Mouse (Mus musculus) liver, postnatal 0 days (tissue): ENCODE results near the gene Lrig1.

Source experiments
- CTCF ChIP-seq: sonication (generic); IDR thresholded peaks from 2 replicates; pipeline ENCODE4 v1.5.1; 2016; ENCODE audit warnings: antibody characterized with exemption, low read depth
- EP300 ChIP-seq: IDR thresholded peaks from 2 replicates; pipeline ENCODE4 v1.6.1; 2016; ENCODE audit warnings: antibody characterized with exemption, low read depth, mild to moderate bottlenecking

GRCm38 (mm10) chr6:94635343-94635742 lies 64.6 kb downstream of the Lrig1 start:
- TF ChIP-seq CTCF (no peak), EP300 (no peak)
